Mouse (Mus musculus): ENCODE measurements at regions not wholly inside any gene's neighbourhood (a gene's known extent, or its start where the extent isn't known, plus 50 kb on each side); places are given as distances from the start of the nearest gene placed in this dataset.

DNA sequence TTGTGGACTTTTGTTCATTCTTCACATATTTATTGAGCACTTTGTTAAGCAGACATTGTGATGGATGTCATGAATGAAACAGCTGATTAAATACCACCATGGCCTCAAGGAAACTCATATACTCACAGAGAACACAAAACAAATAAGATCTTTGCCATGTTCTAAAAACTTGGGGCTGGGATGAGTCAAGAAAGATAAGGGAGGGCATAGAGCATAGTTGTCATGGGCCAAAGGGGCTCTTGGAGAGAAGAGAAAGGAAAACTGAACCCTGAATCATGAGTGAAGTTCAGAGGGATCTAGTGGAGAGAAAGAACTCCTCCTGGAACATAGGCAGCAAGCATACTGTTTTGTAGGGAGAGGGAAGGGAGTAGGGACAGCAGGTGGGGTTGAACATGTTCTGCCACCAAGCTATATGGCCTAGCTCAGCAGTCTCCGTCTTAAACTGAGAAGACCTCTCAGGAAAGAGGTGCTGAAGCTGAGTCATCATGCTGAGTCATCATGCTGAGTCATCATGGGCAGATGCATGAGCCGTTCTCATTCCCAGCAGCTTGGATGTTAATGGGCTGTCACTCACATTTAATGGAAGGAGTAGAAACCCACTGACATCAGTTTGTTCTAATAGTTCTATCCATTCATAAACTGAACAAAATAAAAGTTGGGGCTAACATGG is 69.6 kb downstream of the Cetn3 start:
- DNase-seq (ENCODE audit: low read depth, low spot score) = peak; percentile 77

DNA sequence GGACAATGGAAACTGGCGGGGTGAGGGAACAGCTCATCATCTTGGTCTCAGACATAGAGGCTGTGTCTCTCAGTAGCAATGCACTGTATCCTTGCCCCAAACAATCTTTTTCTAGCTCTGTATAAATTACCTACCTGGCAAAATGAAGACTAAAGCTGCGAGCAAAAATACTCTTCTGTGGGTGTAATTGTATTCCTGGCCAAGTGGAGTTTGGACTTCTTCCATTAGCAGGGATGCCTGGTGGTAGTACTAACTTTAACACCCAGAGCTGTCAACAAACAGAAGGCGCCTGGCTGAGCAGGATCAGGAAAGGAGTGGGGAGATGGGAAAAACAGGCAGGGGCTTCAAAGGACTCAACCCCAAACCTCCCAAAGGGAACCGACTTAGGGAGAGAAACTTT is 73.2 kb downstream of the Cetn3 start:
- DNase-seq (ENCODE audit: low read depth, low spot score) = no peak

DNA sequence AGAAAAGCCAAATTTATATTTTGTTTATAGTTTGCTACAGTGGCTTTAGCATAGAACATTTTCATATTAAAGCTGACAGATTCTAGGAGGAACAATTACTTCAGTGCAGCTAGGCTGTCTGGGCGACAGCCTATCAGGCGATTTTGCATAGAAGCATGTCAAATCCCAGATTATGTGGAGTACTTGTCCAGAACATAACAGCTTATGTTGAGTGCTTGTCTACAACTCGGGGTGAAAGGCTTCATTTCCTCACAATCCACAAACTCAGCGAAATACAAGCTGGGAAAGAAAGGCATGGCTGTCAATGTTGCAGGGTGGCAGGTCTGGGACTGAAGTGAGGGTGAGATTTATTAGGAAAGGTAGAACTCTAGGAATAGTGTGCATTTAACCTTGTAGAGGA is 77.8 kb downstream of the Cetn3 start:
- DNase-seq (ENCODE audit: low read depth, low spot score) = no peak

DNA sequence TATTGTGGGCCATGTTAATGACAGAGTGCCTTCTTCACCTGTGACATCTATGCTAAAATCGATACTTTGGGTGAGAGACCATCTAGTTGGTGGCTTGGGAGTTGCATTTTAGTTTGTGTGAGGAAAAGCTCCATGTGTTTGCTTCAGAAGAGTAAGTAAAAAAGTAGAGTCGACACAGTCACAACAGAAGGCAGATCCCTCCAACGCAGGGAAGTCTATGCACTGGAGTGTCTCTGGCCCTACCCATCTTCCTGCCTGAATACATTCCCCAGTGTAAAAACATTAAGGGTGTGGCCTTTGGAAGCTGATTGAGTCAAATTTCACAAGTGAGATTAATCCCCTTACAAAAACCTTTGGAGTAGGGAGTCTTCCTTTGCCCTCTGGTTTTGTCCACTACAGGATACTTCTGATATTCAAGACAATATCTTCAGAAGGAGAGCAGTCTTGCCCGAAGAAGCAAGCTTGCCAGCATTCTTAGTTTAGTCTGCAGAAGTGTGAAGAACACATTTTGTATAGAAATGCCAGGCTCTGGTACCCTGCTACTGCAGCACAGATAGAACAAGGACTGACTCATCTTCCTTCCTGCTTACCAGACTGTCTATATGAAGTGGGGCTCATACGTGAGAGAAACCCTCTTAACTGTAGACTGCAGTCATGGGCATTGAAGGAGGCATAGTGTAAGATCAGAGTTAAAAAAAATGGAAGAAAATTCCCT is 79.2 kb downstream of the Cetn3 start:
- no peak for DNase-seq (ENCODE audit: low read depth, low spot score)

DNA sequence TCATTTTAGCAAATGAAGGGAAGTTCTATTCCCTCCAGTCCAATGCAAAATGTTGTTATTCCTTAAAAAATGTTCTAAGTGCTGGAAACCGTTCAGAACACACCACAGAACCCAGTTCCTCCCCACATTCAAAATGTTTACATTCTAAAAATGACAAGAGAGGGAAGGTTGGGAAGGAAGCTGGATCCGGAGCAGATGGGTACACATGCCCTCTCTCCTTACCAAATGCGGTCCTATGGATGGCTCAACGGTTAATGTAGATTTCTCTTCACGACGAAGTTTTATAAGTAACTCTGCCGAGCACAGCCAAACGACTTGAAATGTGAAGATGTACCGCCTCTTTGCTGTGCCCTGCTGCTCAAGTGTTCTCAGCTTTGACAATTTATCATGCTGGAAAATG is 88.3 kb downstream of the Cetn3 start:
- no peak for DNase-seq (ENCODE audit: low read depth, low spot score)

DNA sequence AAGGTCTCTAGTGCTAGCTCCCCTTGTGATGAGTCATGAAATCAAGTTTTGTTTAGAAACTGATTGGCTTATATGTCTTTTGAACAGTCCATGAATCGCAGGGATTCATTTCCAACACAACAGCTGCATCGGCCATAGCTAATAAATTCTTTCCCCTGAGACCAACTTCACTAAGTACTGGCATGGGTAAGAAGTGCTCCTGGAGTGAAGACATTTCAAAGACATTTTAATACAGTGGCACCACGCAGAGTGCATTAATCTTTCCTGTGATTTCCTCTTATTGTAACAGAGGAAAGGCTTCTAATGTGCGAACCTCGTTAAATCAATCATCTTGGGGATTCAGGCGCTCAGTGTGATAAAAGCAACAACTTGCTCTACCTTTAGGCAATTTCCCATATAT is 103.0 kb downstream of the Cetn3 start:
- no peak for DNase-seq (ENCODE audit: low read depth, low spot score)

DNA sequence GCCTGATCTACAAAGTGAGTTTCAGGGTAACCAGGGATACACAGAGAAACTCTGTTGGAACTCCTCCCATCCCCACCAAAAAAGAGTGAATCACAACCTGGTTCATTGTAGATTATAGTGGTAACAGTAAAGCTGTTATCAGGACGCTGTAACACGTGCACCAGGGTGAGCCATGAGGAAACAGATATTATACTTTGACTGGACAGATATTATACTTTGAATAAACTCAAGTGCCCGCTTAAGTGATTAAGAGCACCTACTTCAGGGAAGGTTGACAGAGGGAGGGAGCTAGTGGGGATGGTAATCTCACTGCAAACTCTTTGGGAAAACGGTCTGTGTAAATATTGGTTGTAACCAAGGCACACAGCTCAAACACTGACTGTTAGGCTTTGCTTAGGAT is 147.4 kb downstream of the Cetn3 start:
- DNase-seq (ENCODE audit: low read depth, low spot score) = no peak

DNA sequence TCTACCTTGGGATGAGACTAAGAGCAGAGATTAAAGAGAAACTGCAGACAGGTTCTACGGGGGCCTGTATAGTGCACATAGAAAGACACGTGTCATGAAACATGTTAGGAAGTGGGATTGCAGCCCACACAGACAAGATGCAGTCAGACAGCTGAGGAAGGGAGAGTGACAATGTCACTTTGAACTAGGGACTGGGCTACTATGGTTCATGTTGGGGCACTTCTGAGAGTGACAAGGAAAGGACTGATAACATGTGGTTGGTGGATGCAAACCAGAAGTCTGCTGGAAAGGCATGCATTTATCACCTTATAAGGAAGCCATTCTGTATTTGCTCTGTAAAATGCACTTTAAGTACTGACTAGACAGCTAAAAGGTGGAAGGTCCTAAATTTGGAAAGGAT is 148.3 kb downstream of the Cetn3 start:
- DNase-seq (ENCODE audit: low read depth, low spot score) = no peak

DNA sequence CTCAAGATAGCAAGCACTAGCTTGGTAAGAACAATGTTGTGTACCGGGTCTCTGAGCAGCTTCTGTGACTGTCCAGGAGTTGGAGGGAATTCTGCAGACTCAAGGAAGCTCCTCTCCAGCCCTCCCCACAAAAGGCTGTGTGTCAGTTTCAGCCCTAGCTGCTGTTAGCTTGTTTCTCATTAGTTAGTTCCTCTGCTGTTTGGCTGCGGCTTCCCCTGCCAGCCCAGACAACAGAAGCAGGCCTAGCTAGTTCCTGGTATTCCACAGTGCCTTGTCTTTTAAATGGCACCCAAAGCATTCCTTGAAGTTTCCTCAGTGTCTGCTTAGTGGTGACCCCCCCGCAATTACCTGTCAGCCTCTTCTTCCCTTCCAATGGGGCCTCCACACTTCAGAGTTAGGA is 154.2 kb downstream of the Cetn3 start:
- DNase-seq (ENCODE audit: low read depth, low spot score) = no peak

DNA sequence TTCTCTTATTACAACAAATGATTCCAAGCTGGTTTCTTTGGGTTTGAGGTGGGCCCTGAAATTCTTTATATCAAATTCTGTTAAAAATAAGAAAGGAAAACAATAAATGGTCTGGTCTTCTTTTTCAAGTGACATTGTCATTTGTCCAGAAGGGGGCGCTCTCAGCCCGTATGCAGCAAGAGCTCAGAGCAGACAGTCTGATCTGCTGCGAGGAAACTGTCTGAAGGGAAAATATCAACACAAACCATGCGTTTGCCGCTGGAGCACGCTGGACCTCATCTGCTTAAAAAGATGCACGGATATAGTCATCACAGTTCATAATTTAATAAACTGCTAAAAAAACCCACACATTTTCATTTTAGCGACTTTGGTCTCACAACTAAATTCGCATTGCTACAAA is 161.2 kb downstream of the Cetn3 start:
- peak; percentile 76 for DNase-seq (ENCODE audit: low read depth, low spot score)

DNA sequence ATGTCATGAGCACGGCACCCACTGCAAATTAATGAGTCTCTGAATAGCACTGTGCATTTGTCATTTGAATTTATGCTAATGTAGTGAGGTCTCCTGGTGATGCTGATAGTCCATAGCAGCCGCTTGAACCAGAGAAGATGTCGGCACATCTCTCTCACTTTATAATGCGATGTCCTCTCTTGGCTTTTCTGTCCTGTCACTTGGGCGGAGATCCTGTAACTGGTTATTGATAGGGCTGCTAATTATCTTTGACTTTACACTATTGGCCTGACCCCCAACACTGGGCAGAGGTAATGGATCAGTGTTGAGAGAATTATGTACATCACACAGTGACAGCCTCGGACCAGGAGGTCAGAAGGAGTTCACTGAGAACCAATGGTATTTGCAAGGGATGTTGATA is 161.6 kb downstream of the Cetn3 start:
- no peak for DNase-seq (ENCODE audit: low read depth, low spot score)

DNA sequence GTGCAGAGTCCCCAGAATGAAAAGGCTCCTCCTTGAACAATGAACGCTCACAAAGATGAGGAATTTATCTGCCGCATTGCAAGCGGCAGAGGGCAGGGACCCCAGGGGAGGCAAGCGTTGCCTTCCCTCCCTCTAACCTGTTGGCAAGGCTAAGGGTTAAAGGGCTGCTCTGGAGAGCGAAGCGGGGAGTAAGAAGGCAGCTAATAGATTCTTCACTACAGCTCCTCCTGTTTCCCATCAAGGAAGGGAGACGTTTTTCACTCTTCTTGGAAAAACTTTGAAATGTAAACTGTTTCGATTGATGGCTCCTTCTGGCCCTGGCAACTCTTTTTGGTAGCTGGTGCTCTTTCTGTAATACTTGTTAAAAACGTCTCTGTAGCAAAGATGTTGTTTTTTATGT is 162.9 kb downstream of the Cetn3 start:
- DNase-seq (ENCODE audit: low read depth, low spot score) = no peak

DNA sequence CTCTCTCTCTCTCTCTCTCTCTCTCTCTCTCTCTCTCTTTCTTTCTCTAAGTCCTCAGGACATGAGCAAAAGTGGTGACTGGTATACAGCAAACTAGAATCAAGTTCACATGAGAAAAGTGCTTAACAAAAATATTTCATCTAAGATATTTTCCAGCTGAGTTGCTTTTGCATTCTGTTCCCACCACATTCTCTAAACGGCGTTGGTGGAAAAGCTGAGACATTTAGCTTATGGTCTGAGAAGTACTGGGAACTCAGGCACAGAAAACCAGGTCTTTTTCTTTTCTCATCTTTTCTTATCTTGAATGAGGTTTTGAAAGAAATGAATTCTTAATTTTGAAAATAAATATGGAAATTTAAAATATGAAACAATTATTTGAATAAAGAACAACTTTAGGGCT is 182.6 kb downstream of the Cetn3 start:
- DNase-seq (ENCODE audit: low read depth, low spot score) = no peak

DNA sequence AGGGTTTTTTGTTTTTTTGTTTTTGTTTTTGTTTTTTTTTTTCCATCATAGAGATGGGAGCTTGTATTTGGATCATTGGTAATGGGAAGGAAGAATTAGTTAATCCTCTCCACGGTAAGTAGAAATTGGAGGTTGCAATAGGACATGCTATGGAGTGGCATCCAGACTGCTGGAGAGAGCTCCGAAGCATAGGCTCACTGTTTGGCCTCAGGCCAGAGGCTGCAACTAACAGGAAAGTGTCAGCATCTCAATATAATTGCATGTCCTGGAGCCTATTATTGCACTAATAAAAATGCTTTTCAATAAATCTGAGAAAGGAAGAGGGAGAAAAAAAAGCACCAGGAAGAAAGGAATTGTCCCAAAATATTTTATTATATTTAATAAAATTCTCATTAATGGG is 193.0 kb downstream of the Cetn3 start:
- DNase-seq (ENCODE audit: low read depth, low spot score) = no peak

DNA sequence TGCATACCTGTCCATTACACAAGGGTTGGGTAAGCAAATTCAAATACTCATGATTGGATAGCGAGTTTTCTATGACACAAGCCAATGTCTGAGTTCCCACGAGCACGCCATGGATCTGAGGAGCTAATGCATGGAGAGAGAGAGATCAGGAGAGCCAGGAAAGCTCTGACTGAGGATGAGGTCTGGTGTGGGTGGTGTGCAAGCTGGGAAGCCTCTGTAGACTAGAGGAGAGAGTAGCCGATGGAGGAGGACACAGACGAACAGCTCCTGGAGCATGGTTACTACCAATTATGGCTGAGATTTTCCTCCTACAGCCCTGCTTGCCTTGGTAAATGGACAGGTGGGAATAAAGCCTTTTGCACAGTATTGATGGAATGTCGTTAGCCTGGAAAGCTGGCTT is 195.1 kb downstream of the Cetn3 start:
- no peak for DNase-seq (ENCODE audit: low read depth, low spot score)

DNA sequence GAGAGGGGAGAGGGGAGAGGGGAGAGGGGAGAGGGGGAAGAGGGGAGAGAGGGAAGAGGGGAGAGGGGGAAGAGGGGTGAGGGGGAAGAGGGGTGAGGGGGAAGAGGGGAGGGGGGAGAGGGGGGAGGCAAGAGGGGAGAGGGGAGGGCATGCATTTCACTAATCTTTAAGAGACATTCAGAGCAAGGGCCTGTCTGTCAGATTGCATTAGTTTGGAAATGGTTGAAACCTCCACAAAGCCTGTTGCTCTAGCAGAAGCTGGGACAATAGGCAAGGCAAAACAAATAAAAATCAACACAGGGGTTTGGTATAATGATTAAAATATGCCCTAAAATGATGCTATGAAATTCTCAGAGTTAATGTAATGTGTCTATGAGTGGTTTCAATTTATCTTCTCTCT is 196.4 kb downstream of the Cetn3 start:
- no peak for DNase-seq (ENCODE audit: low read depth, low spot score)

DNA sequence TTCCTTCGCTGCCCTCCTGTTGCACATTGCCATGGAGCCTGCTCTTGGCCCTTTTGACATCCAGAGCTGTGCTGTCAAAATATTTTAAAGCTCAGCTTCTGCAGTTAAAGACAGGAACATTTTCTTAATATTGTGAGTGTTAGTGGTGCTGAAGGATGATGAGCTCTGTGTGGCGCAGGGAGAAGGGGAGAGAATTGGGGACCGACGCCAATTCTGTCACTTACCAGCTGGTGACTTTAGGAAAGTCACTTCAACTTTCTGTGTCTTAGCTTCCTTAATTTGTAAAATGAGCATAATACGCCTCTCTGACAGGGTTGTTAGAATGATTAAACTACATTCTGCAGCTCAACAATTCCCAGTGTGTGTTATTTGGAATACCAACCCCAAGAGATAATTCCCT is 197.2 kb downstream of the Cetn3 start:
- no peak for DNase-seq (ENCODE audit: low read depth, low spot score)

DNA sequence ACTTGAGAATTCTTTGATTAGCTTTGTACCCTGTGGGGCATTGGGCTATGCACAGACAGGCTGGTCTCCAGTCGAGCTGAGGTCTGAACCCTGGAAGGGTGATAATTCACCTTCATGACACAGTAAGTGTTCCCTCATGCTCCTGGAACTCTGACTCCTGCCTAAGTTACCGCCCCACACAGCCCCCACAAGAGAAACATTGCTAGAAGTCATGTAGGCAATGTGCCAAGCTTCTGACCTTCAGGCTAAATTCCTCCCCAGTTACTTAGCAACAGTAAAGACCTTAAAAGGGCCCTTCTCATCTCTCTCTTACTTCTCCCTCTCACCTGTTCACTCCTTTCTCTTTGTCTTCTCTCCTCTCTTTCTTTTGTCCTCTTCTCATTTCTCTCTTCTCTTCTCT is 199.6 kb downstream of the Cetn3 start:
- DNase-seq (ENCODE audit: low read depth, low spot score) = no peak

DNA sequence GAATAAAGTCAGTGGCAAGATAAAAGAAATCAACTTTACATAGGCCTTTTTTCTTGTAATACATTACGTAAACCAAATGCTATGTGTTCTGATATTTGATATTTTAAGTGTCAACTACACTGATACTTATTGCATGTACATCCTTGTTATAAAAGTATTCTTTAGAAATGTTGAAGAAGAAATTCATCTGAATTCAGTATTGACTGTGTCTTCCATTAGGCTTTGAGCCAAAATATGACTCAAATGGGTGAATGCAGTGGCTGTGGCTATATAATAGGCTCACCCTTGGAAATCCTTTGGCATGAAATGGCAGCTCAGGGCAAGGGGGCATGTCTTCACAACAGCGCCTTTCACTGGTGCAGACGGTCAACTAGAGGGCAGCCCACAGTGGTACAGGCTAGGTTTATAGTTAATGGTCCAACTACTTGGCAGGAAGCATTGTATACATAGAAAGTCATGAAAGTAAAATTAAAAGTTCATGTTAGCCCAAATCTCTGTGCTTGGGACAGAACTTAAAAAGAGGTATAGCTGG is 217.9 kb downstream of the Cetn3 start:
- no peak for DNase-seq (ENCODE audit: low read depth, low spot score)

DNA sequence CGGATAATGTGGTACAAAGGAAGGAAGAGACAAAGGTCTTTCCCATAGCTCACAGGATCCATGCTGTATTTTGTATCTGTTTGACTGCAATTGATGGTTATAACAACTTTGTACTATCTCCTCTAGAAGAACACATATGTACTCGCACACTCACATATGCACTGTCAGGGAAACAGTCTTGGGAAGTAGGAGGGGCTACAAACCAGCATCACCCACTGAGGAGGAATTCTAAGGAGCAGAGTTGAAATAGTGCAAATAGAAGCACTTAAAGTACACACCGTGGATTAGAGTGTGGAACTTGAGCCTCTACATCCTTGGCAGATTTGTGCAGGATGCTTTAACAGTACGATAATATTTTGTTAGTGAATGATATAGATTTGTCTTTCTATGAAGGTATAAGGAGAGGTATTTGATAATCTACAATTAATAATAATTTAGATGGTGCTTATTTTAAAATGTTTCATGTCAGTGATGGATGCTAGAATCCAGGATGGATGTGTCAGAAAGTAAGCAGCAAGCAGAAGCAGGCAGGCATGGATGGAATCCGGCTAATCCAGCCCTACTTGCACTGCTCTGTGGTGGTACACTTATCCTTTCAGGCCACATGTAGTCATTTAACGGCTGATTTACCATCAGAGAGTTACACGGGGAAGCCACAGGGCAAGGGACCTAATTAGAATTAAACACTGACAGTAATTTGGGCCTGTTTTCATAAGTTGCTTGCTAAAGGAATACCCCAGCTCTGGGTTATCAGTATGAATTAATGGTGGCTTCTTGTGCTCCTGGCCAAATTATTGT is 223.3 kb downstream of the Cetn3 start:
- no peak for DNase-seq (ENCODE audit: low read depth, low spot score)

DNA sequence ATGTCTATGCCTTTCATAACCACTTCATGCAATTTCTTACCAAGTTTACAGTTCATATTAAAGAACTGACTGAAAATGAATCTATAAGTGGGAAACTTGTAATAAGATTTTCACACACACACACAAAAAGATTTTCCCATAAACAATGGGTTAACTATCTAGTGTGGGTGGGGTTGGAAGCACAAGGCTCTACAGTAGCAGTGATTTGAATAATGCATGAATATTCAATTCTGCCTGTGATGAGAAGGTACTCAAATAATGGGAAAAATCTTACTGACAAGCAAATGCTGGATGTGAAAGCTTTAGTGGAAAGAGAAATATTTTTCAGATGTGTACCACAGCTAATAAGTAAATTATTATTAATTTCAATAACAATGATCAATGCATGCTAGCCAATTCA is 224.3 kb downstream of the Cetn3 start:
- DNase-seq (ENCODE audit: low read depth, low spot score) = no peak

DNA sequence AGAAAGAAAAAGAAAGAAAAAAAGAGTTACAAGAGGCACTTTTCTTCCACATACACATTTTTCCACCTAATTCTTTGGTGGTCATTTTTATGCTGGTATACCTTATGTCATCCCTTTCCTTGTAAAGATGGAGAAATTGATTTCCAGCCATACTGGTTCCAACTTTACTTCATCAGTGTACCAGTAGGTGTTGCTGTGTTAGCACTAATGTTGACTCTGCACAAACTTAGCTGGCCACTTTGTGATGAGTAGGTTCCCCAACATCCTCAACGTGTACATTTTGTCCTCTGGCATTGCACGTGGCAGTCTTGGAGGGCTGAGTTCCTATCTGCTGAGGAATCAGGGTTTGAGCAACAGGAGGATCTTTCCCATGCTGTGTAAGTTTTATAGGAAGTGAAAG is 256.7 kb downstream of the Cetn3 start:
- DNase-seq (ENCODE audit: low read depth, low spot score) = no peak

Data from 3T3-L1 (cell line).